Mouse (Mus musculus): ENCODE measurements around the gene Barhl2. TPM values are rescaled to one million over a fixed set of nuclear protein-coding genes. Genes with fewer than 3 reads are reported as not detected.

Gene Barhl2
- total RNA-seq (2015) (not detected in 2 replicates), total RNA-seq (2017) (not detected in 2 replicates)

- ATAC-seq (ENCODE audit: poor library complexity, severe bottlenecking) = no peak
These were observed at the start of gene Barhl2 for GRCm38 (mm10) chr5:106457986-106458476. TSS of gene Barhl2 (minus strand) at chr5:106458166.

DNA sequence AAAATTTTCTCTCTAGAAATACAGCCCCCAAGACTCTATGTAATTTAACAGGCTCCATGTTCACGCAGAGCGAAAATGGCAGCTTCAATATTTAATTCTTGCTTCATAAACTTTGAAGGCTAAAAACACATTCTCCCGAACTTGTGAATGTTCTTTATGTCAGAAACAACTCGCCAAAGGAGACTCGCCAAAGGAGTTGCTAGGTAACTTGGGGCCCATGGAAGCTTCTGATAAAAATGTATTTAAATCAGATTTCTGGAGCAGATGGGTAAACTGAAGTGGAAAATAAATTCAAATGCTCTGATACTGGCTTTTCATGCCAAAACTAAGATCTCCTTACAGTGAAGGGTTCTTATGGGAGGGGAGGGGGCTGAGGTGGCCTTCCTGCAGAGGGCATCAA is 48.1 kb upstream of the Barhl2 start:
- no peak for ATAC-seq (ENCODE audit: poor library complexity, severe bottlenecking)

DNA sequence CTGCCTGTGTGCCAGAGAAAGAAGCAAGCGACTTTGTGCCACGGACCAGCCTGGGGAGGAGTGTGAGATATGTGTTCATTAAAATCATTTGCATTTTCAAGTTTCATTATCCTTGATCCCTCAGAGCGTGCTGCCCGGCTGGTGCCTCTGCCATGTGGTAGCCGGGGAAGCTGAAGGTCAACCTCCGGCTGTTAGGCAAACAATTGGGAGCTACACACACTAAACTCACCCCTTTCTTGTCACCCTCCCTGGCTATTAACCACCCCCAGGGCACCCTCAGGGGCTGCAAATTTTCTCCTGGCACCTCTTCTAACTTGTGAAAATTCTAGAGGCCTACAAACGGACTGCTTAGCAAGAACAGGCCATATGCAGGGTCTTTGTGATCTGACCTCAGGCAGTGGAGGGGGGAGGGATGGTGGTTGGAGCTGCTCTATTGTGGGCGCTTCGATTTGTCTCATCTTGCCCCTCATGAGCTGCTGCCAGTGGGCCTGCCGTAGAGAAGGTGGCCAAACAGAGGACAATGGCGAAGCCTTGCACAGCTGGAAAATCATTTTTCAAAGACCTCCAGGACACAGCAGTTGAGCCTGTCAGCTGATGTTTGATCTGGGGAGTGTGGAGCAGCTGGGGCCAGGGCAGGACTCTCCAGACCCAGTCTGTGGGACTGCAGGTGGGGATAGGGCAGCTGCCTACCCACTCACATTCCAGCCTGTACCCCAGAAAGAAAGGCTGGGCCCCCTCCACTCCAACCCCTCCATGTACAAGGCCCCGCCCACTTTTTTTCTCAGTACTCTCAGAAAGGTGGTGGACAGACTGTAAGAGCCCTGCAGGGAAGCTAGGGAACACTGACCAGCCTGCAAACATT is 44.9 kb upstream of the Barhl2 start:
- ATAC-seq (ENCODE audit: poor library complexity, severe bottlenecking) = no peak

DNA sequence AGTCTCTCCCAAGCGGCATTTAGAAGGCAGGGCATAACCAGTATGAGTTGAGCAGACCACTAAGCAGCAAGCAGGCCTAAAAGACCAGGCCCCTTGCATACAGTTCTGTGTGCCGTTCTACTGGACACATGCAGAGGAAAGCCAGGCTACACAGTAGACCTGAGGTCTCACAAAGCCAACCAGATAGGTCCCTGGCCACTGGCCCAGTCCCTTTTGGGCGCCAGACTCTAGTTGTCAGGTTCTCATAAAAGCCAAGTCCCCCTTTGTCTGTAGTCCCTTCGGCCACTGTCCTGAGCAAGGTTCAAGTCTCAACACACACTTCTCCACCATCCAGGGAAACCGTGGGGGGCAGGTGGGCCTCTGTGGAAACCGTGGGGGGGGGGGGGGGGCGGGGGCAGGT is 44.3 kb upstream of the Barhl2 start:
- no peak for ATAC-seq (ENCODE audit: poor library complexity, severe bottlenecking)

GRCm38 (mm10) chr5:106491771-106492170 is 33.8 kb upstream of the Barhl2 start:
- ATAC-seq (ENCODE audit: poor library complexity, severe bottlenecking) = no peak

DNA sequence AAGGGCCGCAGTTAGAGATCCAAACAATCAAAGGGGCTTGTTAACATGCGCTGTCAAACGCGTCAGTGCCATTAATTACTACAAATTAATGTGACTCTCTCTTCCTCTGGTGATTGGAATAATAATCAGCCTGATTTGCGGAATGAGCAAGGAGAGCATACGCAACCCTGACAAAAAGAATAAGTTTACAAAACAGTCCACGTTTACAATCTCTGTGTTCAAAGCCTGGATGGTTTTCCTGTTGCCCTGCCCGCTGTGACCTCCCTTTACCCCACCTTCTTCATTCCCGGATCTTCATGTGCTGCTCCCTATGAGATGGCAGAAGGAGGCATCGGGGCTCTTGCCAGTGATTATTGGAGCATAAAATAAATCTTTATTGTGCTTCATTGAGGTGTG is 14.1 kb upstream of the Barhl2 start:
- ATAC-seq (ENCODE audit: poor library complexity, severe bottlenecking) = no peak

DNA sequence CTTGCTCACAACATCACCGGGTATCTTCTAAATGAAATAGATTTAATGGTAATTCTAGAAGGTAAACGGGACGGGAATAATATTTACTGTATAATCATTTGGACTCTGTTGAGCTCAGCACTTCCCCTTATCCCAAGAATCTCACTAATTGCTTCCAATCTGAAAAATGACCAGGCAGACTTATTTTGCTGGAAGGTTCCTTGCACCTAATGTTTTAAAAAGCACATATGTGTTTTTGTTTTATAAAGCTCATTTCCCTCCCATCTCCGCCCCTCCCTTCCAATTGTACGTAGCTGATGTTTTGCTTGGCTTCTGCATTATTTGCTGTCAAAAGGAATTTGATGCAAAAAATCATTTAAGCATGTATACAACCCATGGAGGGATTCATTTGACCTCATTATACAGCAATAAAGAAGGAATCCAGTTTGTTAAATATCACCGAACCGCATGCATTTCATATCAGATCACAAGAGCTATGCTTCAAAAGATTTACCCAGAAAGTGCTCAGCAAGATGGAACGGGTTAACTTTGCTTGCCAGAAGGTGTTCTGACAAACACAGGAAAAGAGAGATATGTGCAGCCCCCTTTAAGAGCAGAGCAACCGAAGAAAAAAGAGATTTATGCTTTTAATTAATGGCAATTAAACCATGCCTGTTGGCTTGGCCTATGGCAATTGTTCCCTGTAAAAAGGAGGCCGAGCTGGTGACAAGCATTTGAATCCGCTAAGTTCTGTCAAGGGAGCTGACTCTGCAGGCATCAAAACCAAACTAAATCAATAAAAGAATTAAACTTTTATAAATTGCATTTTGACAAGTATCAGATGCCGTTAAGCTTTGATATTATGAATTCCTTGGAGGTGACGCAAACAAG is 13.5 kb upstream of the Barhl2 start:
- ATAC-seq (ENCODE audit: poor library complexity, severe bottlenecking) = no peak

DNA sequence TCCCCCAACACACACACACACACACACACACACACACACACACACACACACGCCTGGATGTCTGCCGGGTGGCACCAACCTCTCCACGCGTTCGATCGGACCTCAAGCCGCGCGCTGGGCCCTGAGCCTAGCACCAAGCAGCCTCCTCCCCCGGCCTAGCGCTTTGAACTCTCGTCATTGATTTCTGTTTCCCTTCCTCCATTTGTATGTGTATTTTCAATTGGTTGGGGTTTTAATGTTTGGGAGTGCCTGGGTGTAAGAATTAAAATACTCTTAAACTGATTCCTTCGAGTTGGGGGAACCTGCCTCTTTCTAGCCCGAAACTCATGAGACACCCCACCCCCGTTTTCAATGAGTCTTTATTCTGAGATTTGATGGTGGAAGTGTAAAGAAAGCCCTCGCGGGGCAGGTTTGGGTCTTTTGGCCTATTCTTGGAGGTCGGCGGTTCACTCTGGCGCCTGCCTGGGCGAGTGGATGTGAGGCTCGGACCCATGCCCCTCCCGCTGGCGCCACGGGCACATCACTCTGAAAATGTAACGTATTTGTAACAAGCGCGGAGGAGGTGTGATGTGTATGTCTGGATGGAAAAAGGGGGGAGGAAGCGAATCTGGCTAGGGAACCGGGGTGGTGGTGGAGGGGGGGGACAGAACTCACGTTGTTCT is 7.3 kb upstream of the Barhl2 start:
- no peak for ATAC-seq (ENCODE audit: poor library complexity, severe bottlenecking)

GRCm38 (mm10) chr5:106464336-106465128 is 6.6 kb upstream of the Barhl2 start:
- ATAC-seq (ENCODE audit: poor library complexity, severe bottlenecking) = no peak

DNA sequence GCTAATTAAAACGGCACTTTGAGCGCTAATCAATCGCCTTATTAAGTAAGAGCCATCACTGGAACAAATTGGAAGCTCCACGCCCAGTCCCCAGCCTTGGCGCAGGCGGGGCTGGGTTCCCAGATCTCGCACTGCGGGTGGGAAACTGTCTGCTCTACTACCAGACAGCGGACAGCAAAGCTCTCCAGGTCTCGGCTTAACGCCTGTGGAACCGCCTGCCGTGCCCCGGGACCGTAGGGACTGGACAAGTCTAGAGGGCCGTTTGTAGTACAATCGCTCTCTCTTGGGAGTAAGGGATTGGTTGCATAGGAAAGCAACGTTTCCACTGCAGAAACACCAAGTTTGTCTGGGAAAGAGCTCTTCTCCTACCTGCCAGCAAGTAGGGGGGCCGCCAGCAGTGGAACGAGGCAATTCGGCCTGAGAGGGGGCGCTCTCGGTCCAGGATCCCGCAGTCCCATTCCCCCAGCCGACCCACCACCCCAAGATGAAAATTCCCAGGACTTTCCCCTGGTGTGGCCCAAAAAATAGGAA is 5.8 kb upstream of the Barhl2 start:
- no peak for ATAC-seq (ENCODE audit: poor library complexity, severe bottlenecking)

DNA sequence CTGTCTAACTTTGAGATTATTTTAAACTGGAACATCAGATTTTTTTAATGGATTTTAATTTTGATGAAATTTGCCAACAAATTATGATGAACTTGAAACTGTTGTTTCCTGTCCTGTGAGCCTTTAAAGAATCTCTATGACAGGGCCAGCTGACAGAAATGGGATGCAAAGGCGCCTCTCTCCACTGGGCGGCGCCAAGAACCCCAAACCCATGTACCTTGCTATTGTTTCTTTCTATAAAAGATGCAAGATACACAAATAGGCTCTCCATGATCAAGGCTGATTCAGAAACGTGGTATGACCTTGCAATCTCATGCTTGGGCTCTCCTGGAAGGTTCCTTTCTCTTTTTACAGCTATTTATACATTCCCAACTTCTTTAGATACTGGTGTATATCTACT is 3.9 kb upstream of the Barhl2 start:
- no peak for ATAC-seq (ENCODE audit: poor library complexity, severe bottlenecking)

DNA sequence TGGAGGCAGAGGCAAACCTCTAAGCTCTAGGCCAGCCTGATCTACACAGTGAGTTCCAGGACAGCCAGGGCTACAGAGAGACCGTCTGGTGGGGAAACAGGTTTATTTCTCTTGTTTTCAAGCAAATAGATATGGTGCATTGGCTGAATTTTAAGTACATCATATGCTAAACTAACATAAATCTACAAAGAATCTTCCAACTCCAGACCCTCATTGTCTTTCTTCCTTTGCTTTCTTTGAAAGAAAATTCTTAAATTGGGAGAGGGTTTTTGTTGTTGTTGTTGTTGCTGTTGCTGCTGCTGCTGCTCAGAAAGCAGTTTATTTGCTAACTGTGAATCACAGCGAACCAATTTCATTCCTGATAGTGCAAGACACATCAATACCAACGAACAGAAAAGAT is 3.5 kb upstream of the Barhl2 start:
- ATAC-seq (ENCODE audit: poor library complexity, severe bottlenecking) = no peak

GRCm38 (mm10) chr5:106460535-106460934 is 2.6 kb upstream of the Barhl2 start:
- ATAC-seq (ENCODE audit: poor library complexity, severe bottlenecking) = no peak

- ATAC-seq (ENCODE audit: poor library complexity, severe bottlenecking) = no peak
These were observed 2.1 kb upstream of the Barhl2 start for GRCm38 (mm10) chr5:106460001-106460511.

DNA sequence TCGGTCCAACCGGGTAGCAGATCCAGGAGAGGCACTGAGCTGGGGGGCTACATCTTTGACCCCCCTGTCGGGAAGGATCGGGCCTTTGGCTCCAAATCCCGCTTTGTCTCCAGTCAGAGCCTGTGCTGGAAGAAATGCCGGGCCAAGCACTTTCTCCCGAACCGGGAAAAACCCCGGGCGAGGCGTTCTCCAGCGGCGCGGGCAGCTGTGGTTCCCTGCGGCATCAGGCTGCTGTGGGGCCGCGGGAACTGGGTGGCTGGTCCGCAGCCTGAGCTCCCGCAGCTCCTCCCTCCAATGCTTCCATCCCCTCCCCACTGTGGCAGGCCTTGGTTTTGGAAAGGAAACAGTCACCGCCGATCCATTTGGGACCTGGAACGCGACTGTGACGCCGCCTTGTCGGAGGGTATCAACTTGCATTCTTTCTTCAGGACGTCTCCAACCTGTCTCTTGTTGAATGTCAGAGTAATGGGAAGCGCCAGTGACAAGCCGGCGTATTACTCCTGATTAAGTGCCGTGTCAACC is 1.2 kb upstream of the Barhl2 start:
- no peak for ATAC-seq (ENCODE audit: poor library complexity, severe bottlenecking)

GRCm38 (mm10) chr5:106458477-106459119 is 632 bp upstream of the Barhl2 start:
- ATAC-seq (ENCODE audit: poor library complexity, severe bottlenecking) = no peak

DNA sequence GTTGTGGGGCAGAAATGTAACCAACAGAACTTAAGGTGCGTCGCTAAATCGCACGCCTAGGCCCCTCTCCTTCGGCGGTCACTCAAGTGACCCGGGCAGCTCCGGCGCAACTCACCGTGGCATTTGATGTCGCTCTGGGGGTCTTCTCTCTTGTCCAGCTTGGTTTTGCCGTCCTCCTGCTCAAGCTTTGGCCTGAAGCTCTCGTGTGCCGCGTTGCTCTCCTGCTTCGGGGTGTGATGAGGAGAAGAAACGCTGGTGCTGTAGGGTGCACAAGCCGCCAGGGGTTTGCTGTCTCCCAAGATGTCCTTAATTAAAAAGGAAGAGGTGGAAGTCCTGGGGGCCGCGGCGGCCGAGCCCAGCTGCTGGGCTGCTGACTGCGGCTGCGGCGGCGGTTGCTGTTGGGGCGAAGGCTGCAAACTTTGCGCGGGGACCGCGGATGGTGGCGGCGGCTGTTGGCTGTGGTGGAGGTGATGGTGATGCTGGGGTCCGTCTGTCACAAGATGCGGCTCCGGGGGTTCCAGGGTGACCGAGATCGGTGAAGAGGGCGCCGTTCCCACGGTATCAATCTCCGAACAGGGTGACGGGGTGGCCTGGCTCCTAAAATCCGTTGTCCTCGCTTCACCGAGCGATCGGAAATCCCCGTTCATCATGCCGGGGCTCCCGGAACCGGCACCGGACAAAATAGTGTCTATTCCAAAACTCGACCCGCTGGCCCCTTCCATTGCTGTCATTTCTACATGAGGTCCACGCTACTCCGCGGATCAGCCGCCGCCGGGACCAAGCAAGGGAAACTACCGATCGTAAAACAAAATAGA is 648 bp downstream of the Barhl2 start:
- ATAC-seq (ENCODE audit: poor library complexity, severe bottlenecking) = no peak

- no peak for ATAC-seq (ENCODE audit: poor library complexity, severe bottlenecking)
These were observed 2.0 kb downstream of the Barhl2 start for GRCm38 (mm10) chr5:106455984-106456383.

All from megakaryocyte, adult 5-6 weeks (primary cell).